Mouse (Mus musculus) T-helper 1 cell (primary cell): ENCODE measurements around the gene Olfr212.
"Not testable (repeated sequence)": the region's sequence is repeated elsewhere in the genome, so short reads cannot be mapped to it uniquely, and the experiment has no call there.

Experiments used
- in situ Hi-C: fragments of 300-600 bp; cut with MboI, MseI; formaldehyde crosslinking; loops from one replicate; pipeline ENCODE4 v1.15.1; 2025; ENCODE audit warnings: high pct_unique_total_duplicates

The Olfr212 gene

DNA sequence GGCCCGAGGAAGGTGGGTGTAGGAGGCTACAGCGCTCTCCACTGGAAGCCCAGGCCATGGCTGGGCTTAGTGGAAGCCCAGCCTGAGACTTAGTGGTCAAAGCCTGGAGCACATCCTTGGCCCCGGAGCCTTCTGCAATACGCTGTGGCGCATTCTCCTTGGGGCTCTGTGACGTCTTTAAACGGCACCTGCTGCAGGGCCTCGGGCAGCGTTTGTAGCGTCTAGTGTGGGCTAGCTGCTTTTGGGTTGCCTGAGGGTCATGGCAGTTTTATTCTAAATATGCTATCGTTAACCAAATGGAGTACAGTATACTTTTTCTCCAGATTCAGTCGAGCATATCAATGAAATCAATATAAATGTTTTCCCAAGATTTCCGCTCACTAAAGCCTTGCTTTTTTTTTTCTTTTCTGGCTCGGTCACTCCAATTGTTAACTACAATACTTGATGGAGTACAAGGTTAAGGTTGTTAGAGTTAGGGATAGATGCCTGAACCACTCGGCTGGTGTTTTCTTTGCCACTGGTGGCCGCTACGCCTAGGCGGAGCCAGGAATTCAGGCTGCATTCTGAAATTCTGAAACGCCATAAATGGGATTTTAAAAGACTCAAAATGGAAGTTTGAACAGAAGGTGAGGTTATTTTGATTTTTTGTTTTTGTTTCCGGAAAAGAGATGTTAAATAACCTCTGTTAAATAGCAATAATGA is at the start of gene Olfr212:
Olfr212 (plus strand) TSS at position 215 of the 702 bp plus-strand sequence.
- in situ Hi-C loops: not testable (repeated sequence)

DNA sequence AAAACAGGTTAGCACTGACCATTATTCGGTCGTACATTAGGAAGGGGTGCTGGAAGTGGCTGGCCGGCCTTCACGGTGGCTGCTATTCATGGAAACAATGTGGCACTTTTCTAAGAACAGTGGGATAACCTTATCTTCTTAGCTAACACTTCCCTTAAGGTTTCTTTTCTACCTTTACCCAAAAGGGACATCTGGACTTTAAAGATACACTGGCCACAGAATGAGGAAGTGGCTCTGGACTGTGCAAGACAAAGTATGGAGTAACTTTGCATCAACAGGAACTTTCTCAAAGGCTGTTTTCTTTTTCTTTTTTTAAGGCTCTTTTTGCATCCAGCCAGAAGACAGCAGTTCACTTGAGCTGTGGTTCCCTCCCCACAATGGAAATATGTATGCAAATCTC is 47.6 kb upstream of the Olfr212 start:
- in situ Hi-C loops: no loop called here

DNA sequence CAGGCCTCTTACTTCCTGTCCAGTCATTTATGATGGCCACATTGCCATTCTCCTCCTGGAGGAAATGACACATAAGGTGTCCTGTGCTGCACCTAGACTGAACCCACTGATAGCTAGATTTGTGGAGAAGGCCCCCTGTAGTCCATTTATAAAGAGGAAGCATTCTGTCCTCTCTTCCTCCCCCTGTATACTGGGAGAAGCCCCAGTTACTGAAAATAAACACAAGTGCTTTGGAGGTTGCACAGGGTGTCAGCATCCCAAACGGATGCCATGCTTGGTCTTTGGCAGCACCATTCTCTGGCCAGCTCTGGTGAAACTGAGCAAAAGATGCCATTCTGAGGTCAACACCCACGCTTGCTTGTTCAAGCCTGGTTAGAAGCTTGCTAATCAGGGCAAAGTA is 47.1 kb upstream of the Olfr212 start:
- in situ Hi-C loops: no loop called here

DNA sequence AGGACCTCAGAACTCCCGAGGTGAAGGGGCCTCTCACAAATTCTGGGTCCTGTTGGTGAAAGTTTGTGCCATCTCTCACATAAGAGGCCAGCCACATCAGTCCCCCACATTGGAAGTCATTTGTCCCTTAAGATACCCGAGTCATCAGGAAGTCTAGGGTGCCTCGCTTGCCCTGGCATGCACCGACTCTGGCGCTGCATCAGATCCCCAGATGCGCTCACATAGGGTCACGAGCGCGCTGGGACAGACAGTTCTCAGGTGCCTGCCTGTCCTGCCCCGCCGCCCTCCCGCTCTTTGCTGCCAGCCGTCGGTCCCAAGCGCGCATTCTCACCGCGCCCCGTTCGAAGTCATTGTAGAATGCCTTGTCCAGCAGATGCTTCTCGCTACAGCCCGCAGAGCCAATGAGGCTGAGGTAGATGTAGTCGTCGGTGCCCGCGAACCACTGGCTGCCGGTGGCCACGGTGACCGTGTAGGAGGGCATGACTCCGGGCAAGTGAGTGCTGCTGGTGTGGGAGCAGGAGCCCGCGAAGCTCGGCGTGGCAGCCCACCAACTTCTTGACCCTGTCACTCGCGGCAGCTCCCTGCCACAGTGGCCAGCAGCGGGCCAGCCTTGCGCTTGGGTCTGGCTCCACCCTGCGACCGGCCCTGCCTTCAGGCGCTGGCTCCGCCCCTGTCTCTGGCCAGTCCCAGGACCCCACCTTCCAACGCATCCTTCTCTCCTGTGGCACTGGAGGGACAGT is 45.6 kb upstream of the Olfr212 start, which contains the start of gene Alox5:
Alox5 (minus strand) TSS at position 635 of the 740 bp plus-strand sequence.
- in situ Hi-C loops: no loop called here

DNA sequence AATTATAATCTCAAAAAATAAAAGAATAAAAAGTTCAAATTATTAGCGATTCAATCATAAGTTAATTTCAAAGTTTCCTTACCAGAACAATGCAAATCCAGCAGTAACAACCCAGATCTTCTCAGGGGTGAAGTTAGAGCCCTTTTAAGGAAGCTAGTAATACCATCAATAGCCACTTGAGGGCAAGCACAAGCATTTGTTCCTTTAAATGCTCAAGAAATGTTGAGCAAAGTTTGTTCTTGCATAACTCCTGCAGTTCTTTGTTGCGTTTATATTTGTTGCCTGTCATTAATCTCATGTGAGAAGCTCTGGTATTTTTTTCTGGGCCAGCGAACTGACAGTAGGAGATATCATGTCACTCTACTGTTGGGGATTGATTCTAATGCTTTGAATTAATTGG is 38.2 kb upstream of the Olfr212 start:
- in situ Hi-C loops: no loop called here

DNA sequence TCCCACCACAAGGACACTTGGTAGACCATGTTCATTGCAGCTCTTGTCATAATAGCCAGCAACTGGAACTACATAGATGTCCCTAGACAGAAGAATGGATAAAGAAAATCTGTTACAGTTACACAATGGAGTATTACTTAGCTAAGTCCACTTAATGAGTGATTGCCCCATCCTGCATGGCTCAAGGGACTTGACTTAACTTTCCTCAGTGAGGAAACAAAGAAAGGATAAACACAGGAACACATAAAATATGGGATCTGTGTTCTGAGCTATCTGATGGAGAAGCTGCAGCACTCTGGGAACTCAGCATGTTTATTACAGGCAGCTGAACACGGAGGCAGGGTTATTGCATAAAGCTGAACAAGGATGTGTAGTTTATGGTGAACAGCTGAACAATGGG is 21.2 kb upstream of the Olfr212 start:
- in situ Hi-C loops: no loop called here

- in situ Hi-C loops: no loop called here
Observed at GRCm38 (mm10) chr6:116486833-116487232, 19.5 kb upstream of the Olfr212 start.

DNA sequence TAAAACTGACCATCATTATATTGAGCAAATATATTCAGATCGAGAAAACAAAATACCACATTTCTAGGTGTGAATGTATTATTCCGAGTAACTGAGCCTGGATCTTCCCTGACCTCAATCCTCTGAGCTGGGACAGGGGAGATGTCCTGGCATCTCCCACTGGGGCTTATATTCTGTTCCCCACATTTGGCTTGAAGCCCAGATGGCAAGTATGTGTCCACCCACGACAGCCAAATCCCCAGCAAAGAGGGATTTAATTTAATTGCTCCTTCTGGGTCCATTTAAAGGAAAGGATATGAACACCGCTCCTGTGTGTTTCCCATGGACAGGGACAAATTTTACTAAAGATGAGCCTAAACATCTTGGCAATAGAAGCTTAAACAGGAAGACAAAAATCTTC is 17.5 kb upstream of the Olfr212 start, which contains the start of gene Olfr211:
Olfr211 (plus strand) TSS at position 301 of the 400 bp plus-strand sequence.
- in situ Hi-C loops: no loop called here

- in situ Hi-C loops: no loop called here
Observed at GRCm38 (mm10) chr6:116493742-116494141, 12.6 kb upstream of the Olfr212 start.

DNA sequence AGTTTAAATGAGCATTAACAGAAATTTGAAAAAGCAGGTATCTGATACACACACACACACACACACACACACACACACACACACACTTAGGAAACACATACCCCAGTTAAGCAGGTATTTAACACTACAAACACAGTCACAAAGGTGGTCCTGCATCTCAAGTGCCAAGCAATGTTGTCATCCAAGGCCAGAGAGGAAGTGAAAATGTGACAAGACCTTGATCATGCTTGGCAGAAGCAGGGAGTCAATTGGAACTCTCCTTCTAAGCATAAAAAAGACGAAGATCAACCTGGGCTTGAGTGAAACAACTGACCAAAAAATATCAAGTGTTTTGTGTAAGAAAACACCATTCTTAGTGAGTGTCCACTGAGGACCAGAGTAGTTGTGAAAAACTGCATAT is 10.4 kb upstream of the Olfr212 start:
- in situ Hi-C loops: no loop called here

GRCm38 (mm10) chr6:116514832-116515231 is 8.5 kb downstream of the Olfr212 start:
- in situ Hi-C loops: no loop called here

GRCm38 (mm10) chr6:116538156-116538555 is 31.8 kb downstream of the Olfr212 start, which contains the start of gene Olfr213:
TSS of gene Olfr213 (plus strand) at chr6:116538456.
- in situ Hi-C loops: no loop called here

- in situ Hi-C loops: no loop called here
Observed at GRCm38 (mm10) chr6:116542500-116542899, 36.2 kb downstream of the Olfr212 start.

- in situ Hi-C loops: loop anchor here (25.0 kb wide), 1 partner anchor 514 kb away; no protein-coding TSS in a partner anchor
Observed at GRCm38 (mm10) chr6:116550841-116551240, 44.5 kb downstream of the Olfr212 start, which contains the start of gene Gm5580. TSS of gene Gm5580 (plus strand) at chr6:116551141.

- in situ Hi-C loops: loop anchor here (25.0 kb wide), 1 partner anchor 517 kb away; no protein-coding TSS in a partner anchor
Observed at GRCm38 (mm10) chr6:116553935-116554334, 47.6 kb downstream of the Olfr212 start, which contains the start of gene Olfr214. TSS of gene Olfr214 (plus strand) at chr6:116554235.

DNA sequence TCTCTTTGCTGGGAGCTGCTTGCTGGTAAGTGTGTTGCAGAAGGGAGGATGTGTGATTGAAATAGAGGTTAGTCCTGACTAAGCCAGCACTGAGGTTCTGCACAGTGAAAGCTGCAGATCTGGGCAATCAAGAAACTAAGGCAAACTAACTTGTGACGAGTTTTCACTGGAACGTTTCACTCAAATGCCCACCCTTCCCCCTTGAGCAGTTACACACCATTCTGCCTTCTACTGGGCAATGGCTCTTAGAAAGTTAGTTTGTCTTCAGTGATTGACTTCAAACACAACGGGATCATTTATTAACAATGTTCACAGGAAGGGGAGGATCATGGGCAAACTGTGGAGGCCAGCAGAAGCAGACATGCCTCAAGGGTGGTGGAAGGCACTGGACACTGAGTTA is 48.6 kb downstream of the Olfr212 start:
- in situ Hi-C loops: loop anchor here (25.0 kb wide), 1 partner anchor 518 kb away; no protein-coding TSS in a partner anchor
